Mouse (Mus musculus) lung, postnatal 36 days (tissue): ENCODE measurements around the gene Mdm2.
"Not testable (repeated sequence)": the region's sequence is repeated elsewhere in the genome, so short reads cannot be mapped to it uniquely, and the experiment has no call there.

ENCODE experiments used
- DNase-seq: peaks from one replicate; pipeline ENCODE4 v3.0.0; 2022; ENCODE audit warnings: mixed read lengths

The Mdm2 gene

DNA sequence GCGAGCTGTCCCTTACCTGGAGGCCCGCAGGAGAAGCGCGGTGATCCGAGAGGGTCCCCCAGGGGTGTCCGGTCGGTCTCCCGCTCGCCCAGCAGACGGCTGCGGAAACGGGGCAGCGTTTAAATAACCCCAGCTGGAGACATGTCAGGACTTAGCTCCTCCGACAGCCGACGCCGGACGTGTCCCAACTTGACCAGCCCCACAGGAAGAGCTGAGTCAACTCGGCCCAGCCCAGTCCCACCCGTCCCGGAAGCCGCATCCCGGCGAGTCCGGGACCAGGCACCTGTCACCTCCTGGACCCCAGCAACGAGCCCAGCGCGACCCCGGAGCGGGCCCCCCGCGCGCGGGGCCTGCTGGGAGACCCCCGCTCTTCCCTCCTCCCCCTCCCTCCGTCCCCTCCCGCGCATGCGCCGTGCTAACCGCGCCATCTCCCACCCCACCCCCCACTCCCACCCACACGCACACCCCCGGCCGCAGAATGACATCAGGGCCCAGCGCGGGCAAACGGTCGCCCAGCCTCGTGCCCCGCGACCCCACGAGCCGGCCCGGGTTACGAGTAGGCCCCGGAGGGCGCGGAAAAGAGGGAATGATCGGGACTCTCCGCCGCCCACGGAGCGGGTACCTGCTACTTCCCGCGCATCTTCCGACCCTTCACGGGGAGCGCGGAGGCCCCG, 491 bp downstream of the Mdm2 start:
- peak; percentile 84 for DNase-seq

DNA sequence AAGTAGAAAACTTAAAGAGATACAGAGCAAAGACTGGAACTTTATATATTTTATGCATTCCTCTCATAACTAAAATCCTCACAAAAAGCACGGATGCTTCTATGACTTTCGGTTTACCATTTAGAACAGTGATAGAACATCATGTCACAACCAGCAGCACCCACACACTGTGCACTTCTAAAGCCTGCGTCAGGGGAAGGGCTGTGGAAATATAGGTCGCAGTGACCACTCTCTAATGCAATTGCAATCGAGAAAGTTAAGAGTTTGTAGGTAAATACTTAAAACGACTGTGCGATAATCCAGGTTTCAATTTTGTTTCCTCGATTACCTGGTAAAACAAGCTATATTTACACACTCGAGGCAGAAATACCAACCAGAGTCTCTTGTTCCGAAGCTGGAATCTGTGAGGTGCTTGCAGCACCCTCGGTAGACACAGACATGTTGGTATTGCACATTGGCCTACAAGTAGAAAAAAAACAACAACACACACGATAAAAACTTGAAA, 1.2 kb downstream of the Mdm2 start:
- DNase-seq, result peak; percentile 52

GRCm38 (mm10) chr10:117708856-117709255, 1.7 kb downstream of the Mdm2 start:
- no peak for DNase-seq

- DNase-seq, result no peak
Measured at GRCm38 (mm10) chr10:117708376-117708775, 2.2 kb downstream of the Mdm2 start.

- no peak for DNase-seq
Measured at GRCm38 (mm10) chr10:117707114-117707838, 3.3 kb downstream of the Mdm2 start.

DNA sequence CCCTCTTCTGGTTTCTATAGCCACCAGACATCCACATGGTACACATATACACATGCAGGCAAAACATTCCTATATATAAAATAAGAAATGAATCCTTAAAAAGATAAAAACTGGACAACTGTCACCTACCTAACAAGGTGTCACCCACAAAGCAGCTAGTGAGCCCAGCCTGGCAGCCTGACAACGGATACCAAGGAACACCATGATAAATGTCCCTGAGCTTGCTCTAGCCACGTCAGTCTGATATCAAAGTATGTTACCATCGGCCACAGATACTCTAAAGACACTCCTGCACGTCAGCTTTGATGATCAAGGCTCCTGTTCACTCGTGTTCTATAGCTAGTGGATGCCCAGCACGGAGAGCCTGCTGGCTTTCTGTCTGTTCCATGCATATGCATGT, 4.1 kb downstream of the Mdm2 start:
- DNase-seq, result no peak

GRCm38 (mm10) chr10:117705806-117706205, 4.8 kb downstream of the Mdm2 start:
- no peak for DNase-seq

- DNase-seq, result no peak
Measured at GRCm38 (mm10) chr10:117704964-117705335, 5.6 kb downstream of the Mdm2 start.

- not testable (repeated sequence) for DNase-seq
Measured at GRCm38 (mm10) chr10:117704314-117704963, 6.1 kb downstream of the Mdm2 start.

GRCm38 (mm10) chr10:117703506-117703905, 7.1 kb downstream of the Mdm2 start:
- no peak for DNase-seq

DNA sequence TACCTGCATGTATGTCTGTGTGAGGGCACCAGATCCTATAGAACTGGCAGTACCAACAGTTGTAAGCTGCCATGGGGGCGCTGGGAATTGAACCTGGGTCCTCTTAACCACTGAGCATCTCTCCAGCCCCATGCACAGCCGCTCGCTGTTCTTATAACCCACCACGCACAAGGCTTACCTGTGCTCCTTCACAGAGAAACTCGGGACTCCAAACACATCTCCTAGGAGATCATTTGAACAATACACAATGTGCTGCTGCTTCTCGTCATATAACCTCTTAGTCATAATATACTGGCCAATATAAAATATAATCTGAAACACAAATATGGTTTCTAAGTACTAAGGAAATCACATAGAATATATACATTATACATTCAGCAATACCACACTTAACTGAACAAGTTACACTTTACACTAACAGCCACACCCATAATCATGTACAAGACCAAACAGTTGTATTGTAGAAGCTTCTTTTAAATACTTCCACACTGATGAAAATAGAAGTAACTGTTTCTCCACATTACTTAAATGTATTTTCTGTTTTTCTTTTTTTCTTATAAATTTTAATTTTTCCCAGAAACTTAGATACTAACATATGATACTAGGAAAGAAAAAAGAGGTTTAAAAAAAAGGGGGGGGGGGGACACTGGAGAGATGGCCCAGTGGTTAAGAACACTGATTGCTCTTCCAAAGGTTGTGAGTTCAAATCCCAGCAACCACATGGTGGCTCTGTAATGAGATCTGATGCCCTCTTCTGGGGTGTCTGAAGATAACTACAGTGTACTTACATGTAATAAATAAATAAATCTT, 8.3 kb downstream of the Mdm2 start:
- no peak for DNase-seq

- DNase-seq, result no peak
Measured at GRCm38 (mm10) chr10:117701034-117701829, 9.3 kb downstream of the Mdm2 start.

DNA sequence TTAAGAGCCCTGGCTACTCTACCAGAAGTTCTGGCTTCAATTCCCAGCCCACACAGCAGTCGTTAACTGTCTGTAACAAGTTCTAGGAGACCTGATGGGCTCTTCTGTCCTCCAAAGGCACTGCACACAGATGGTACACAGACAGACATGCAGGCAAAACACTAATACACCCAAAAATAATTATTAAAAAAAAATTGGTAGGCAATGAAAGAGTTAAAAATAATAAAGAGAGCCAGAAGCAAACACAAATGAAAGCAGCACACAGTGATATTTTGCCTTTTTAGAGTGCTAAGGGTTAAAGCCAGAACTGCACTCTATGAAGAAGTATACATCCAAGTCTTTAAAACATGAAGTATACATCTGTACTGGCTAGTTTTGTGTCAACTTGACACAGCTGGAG, 10.1 kb downstream of the Mdm2 start:
- DNase-seq, result no peak

DNA sequence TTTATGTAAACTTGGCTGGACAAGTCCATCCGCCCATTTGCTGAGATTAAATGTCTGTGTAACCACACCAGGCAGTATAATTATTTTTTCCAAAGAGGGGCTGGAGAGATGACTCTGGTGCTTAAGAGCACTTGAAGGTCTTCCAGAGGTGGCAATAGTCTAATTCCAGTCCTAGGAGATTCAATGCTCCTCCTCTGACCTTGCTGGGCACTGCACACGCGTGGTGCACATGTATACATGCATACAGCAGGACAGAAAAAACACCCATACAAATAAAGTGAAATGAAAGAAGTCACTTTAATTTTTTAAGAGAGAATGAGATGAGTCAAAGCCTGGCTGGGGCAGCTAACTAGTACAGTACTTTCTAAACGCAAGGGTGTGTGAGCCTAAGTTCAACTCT, 10.6 kb downstream of the Mdm2 start:
- DNase-seq, result no peak

DNA sequence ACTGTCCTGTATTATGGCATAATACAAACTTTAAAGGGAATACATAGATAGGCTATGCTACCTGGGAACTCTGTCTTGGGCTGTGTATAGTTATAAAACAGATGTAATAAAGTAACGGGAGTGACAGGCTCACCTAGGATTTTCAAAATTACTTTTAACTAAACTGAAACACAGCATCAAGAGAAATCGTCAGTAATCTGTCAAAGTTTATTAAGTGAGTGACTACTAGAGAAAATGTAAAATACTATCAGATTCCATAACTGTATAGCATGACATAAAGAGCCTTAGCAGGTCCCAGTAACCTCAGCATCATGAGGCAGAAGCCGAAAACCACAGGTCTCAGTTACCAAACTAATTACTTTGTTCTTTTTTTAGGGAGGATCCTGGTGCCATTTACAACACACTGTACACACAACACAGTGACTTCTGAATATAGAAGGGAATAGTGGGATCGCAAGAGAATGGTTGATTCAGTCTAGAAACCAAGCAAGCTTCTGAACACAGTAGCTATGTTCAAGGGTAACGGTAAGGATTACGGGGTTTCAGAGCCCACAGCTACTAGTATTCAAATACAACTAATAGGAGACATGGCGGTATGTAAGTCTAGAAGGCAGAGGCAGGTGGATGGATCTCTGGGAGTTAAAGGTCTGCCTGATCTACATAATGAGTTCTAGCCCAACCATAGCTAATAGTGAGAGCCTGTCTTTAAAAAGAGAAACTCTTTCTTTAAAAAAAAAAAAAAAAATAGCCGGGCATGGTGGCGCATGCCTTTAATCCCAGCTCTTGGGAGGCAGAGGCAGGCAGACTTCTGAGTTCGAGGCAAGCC, 12.0 kb downstream of the Mdm2 start:
- no peak for DNase-seq

DNA sequence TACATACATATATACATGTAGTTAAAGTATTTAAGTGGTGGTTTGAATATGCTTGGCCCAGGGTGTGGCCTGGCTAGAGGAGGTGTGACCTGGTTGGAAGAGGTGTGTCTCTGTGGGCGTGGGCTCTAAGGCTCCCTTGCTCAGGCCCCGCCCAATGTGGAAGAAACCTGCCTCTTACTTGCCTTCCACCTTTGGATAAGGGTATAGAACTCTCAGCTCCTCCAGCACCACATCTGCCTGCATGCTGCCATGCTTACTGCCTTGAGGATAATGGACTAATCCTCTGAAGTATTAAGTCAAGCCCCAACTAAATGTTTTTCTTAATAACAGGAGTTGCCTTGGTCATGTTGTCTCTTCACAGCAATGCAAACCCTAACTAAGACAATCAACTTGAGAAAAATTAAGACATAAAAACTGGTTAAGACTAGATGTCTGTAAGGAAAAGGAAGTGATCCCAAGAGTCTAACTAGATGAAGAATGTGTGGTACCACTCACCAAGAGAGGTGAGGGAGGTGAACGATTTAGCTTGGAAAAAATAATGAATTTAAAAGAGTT, 12.9 kb downstream of the Mdm2 start:
- DNase-seq, result no peak

GRCm38 (mm10) chr10:117696827-117697560, 13.6 kb downstream of the Mdm2 start:
- DNase-seq, result no peak

DNA sequence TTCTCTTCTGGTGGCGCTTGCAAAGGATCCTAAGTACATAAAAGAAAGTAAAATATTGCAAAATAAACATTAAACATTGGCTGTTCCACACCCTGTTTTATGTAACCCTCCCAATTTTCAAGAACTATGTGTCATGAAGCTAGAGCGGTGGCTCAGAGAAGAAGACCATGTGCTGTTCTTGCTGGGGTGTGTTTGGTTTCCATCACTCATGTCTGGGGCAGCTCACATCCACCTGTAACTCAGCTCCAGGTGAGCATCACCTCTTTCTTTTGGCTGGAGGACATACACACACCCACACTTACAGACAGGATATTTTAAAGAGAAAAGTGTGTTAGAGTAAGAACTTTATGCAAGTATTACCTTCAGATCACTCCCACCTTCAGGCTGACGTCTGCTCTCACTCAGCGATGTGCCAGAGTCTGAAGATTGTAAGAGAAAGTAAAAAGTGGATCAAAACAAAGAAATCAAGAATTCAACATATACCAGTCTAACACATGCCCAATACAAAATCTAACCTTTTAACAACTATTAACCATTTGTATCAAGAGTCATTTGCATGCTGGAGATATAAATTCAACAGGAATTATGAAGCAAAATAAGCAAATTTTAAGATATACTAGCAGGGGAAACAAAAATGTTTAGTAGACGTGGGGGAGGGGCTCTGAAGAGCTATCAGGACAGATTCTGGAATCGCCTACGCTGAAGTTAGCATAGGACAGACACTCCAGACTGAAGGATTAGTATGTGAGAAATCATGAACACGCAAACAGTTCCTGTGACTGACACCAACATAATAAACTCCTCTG, 14.3 kb downstream of the Mdm2 start:
- no peak for DNase-seq

GRCm38 (mm10) chr10:117695605-117696004, 15.0 kb downstream of the Mdm2 start:
- no peak for DNase-seq
